Mouse (Mus musculus) embryo, embryonic 9.5 days (tissue): Measurements from ENCODE around the gene Batf3.

Experiments used
- DNase-seq: peaks from one replicate; pipeline ENCODE4 v3.0.0-alpha.2; 2017; ENCODE audit errors: extremely low spot score

The Batf3 gene

GRCm38 (mm10) chr1:191097802-191098747 is at the start of gene Batf3:
Gene Batf3, plus strand, starts transcription at chr1:191097847.
- peak; percentile 54 for DNase-seq

DNA sequence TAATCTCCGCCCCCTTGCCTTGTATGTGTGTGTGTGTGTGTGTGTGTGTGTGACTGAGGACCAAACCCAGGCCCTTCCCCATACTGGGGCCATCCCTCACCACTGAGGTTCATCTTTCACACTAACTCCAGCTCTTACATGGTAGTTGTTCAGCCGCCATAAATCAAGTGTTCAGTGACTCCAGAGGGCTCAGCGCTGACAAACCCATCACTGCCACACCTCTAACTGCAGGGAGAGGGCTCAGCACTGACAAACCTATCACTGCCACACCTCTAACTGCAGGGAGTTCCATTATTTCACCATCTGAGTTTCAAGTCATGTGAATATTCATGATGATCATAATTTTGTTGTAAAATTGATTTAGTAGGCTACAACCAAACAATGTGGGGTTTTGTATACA is 44.1 kb upstream of the Batf3 start:
- no peak for DNase-seq

GRCm38 (mm10) chr1:191054870-191055532 is 42.6 kb upstream of the Batf3 start:
- no peak for DNase-seq

DNA sequence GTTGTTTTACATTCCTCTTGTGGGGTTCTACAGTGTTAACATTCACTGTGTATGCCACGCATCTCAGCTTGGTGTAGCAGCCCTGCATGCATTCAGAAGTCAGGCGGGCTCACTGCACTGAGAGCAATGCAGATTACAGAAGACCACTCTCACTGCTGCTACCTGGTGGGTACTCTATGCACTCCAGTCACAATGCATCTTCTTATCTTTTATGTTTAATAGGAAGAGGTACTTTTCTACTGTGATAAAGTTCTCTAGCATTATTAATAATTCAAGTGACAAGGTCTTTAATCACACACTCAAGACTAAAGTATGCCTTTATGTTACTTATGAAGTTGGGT is 42.1 kb upstream of the Batf3 start:
- DNase-seq: no peak

- no peak for DNase-seq
These were observed 40.2 kb upstream of the Batf3 start for GRCm38 (mm10) chr1:191057461-191057860.

GRCm38 (mm10) chr1:191062241-191062780 is 35.3 kb upstream of the Batf3 start:
- DNase-seq: no peak

- peak; percentile 93 for DNase-seq
These were observed 34.7 kb upstream of the Batf3 start, which contains the start of the genes Tatdn3 and Nsl1 for GRCm38 (mm10) chr1:191062781-191063485. Gene Tatdn3, minus strand, starts transcription at chr1:191062932. Gene Nsl1, plus strand, starts transcription at chr1:191063012.

GRCm38 (mm10) chr1:191063700-191064099 is 33.9 kb upstream of the Batf3 start:
- DNase-seq: no peak

DNA sequence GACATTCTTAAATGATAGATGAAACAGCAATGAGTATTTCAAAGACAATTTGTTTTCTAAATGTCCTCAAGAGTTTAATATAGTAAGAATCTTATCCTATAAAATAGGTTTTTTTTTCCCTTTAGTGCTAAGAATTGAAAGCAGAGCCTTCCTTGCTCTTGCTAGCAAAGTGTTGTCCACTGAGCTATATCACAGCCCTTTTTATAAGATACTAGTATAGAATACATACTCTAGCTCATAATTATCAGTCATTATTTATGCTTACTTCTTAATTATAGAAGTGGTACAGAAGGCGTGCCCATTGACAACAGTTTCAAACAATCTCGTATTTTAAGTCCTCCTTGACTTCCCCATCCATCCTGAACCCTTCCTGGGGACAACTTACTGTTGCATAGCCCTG is 33.1 kb upstream of the Batf3 start:
- no peak for DNase-seq

DNA sequence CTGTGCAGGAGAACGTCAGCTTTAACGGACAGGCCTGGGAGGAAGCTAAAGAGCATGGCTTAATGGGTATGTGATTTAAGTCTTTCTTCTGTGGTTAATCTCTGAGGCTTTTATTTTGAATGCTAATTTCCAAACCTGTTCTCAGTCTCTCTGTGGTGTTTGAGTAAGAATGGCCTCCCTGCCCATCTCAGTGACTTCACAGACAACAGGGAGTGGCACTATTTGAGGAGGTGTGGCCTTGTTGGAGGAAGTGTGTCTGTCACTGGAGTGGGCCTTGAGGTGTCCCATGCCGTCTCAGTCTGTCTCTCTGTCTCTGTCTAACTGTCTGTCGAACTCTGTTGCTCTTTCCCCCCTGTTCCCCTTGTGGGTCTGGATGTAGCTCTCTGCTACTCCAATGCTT is 32.5 kb upstream of the Batf3 start:
- no peak for DNase-seq

- DNase-seq: no peak
These were observed 29.3 kb upstream of the Batf3 start for GRCm38 (mm10) chr1:191068377-191068776.

GRCm38 (mm10) chr1:191070259-191070658 is 27.4 kb upstream of the Batf3 start:
- no peak for DNase-seq

- no peak for DNase-seq
These were observed 26.0 kb upstream of the Batf3 start for GRCm38 (mm10) chr1:191071613-191072012.

- no peak for DNase-seq
These were observed 25.2 kb upstream of the Batf3 start for GRCm38 (mm10) chr1:191072329-191072913.

GRCm38 (mm10) chr1:191073001-191073400 is 24.6 kb upstream of the Batf3 start:
- no peak for DNase-seq

DNA sequence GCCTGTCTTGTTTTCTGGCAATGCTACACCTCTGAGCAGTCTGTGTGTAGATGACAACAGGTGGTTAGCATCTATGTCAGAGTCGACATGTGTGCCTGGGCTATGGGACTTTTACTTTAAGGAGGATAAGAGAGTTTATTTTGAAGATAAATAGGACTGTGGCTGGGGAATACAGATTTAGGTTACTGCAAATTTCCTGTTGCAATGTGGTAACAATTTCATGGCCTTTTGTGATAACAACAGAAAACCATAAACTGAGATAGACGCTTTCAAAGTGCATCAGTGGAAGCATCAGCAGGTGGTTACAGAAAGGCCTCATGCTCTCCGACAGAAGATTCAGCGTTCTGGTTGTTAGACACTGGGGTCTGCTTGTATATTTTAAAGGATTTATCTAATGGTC is 24.2 kb upstream of the Batf3 start:
- DNase-seq: no peak

GRCm38 (mm10) chr1:191075199-191075883 is 22.3 kb upstream of the Batf3 start:
- DNase-seq: peak; percentile 29

- DNase-seq: no peak
These were observed 14.4 kb upstream of the Batf3 start for GRCm38 (mm10) chr1:191083230-191083629.

DNA sequence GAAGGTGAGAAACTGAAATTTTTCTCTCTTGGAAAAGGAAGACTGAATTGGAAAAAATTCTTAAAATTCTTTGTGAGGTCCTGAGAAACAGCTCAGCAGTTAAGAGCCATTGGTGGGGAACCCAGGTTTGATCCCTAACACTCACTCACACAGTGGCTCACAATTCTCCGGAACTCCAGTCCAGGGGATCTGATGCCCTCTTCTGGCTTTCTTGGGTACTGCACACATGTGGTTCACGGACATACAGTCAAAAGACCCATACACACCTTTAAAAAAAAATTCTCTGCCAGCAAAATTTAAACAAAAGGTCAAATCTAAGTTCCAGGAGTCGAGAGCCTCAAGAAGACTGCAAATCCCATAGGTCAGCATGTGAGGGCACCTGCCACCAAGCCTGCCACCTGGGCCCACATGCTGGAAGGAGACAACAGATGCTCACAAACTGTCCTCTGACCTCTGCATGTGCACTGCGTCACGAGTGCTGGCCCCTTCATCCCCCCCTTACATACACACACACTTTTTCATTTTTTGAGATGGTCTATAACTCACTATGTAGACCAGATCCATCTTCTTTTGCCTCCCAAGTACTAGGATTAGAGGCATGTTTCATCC is 12.6 kb upstream of the Batf3 start:
- DNase-seq: peak; percentile 56

DNA sequence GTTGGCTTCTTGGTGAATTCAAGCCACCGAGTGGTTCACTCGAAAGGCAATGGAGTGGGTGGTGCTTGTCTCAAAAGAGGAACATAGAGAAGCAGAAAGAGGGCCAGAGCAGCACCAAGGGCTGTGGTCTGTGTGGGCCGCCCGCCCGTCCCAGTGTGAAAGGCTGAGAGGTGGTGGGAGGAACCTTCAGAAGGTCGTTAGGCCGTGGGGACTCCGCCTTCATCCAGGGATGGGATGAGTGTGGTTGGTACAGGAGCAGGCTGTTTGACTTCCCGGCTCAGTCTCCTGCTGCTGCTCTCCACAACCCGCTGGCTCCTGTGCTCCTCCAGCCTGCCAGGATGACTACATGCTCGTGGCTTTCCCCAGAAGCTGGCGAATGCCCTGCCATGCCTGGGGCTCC is 12.1 kb upstream of the Batf3 start:
- no peak for DNase-seq
